Mouse (Mus musculus) stomach, embryonic 15.5 days (tissue): ENCODE measurements around the gene Limch1. TPM values are rescaled to one million over a fixed set of nuclear protein-coding genes. Genes with fewer than 3 reads are reported as not detected.

Experiments
- ATAC-seq: fragments of 200-750 bp; cut with Nextera tagmentation; 2 replicates; pipeline ENCODE4 v1.8.0; 2017; ENCODE audit warnings: low read depth, moderate number of reproducible peaks, moderate TSS enrichment; ENCODE audit not compliant: insufficient read depth, low FRiP score
- H3K27ac ChIP-seq: fragments of 300-500 bp; sonication (generic); 2 replicates; pipeline ENCODE4 v1.5.1; 2015; ENCODE audit warnings: mild to moderate bottlenecking, inconsistent platforms
- H3K27me3 ChIP-seq: fragments of 300-500 bp; sonication (generic); replicated peaks from 2 replicates; pipeline ENCODE4 v1.6.1; 2015; ENCODE audit warnings: inconsistent platforms
- H3K36me3 ChIP-seq: fragments of 300-500 bp; sonication (generic); 2 replicates; pipeline ENCODE4 v1.6.1; 2015; ENCODE audit warnings: inconsistent platforms
- H3K4me1 ChIP-seq: fragments of 300-500 bp; sonication (generic); 2 replicates; pipeline ENCODE4 v1.6.1; 2015; ENCODE audit warnings: inconsistent platforms
- H3K4me2 ChIP-seq: fragments of 300-500 bp; sonication (generic); 2 replicates; pipeline ENCODE4 v1.6.1; 2015; ENCODE audit warnings: mild to moderate bottlenecking, inconsistent platforms
- H3K4me3 ChIP-seq: fragments of 300-500 bp; sonication (generic); replicated peaks from 2 replicates; pipeline ENCODE4 v1.5.1; 2015; ENCODE audit warnings: inconsistent platforms
- H3K9ac ChIP-seq: fragments of 300-500 bp; sonication (generic); 2 replicates; pipeline ENCODE4 v1.6.1; 2015; ENCODE audit warnings: inconsistent platforms
- H3K9me3 ChIP-seq: fragments of 300-500 bp; sonication (generic); 2 replicates; pipeline ENCODE4 v1.6.1; 2016; ENCODE audit warnings: inconsistent platforms
- WGBS: fragments of 180-500 bp; shearing (Covaris S2); methylation state at CpG from one replicate; pipeline ENCODE4 v1.1.7; 2015; 5-methylcytosine and 5-hydroxymethylcytosine counted together
- polyA plus RNA-seq: library from polyadenylated mRNA; unstranded; fragments of >200 nt; fragmentation: Nextera tagmentation; extraction: Ambion mirVana; gene quantifications from 2 replicates; pipeline ENCODE4 v1.2.1, GENCODE M21; 2015

The Limch1 gene
- polyA plus RNA-seq, 1 experiment from 2014 or later = 10.8 TPM

DNA sequence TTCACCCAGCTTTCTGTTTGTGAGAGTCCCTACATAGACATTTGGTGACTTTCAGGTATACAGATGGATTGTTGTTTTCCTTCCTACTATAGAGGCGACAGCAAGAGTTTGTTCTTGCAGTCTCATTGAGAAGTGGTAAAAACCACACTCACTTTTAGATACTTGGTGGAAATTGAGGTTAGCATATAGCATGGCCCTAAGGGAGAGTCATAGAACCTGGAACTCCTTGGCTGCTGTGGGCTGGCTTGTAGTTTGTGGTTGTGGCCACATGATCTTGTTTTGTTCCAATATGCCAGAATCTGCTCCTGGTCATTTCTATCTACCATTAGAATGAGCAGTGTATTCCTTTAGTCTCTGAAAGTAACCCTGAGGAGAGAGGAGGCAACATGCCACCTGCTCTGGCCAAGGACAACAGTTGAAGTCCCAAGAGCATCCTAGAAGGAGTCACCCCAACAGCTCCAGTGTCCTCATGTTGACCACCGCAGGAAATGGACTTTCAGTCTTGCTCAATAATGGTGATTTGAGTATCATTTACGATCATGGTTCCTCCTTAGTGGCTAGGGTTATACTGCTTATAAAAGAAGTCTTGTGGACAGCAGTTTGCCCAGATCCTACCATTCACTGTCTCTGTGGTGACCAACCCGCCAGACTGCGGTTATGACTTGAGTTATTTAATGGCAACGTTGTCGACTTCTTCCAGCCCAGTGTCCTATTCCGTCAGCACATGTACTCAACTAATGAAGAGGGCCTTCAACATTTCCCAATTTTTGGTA is 71.7 kb downstream of the Limch1 start:
- Histone ChIP-seq H3K9me3 (no peaks in the 10 kb centered on the region), H3K27ac (no peak overlapping the region), H3K27me3 (no peaks in the 10 kb centered on the region), H3K9ac (no peak overlapping the region), H3K4me1 (no peaks in the 10 kb centered on the region), H3K4me3 (no peak overlapping the region), H3K36me3 (no peaks in the 10 kb centered on the region), H3K4me2 (no peak overlapping the region)
- no peak for ATAC-seq
- WGBS = 92% methylated on average over 8 of the region's 8 CpGs

DNA sequence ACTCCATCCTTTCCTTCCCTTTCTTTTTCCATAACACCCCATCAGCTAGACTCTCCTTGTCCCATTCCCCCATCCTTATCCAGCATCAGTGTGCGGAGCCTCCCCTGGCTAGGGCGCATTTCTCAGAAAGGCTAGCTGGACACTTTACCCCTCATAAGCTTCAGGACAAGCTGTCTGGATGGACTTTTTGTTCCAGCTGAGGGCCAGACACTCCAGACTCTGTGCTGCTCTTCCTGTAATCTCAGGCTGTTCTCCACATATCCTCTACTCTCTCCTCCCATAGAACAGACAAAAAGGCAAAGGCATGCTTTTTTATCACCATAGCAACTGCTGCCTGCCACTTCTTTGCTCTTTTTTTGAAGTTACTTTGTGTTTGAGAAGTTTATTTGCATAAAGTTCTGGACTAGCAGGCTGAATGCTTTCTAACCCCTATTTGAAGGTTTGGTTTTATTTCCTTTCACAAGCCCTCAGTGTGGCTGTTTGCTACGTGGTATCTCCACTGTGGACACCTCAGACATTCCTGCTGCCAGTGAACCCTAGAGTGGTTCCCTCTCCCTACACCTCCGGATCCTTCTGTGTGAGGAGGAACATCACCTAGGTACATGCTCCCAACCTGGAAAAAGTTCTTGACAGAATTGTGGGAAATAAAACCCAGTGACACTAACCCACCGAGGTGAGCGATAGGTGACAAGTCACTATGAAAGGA is 77.0 kb downstream of the Limch1 start:
- Histone ChIP-seq H3K4me1 (no peaks in the 10 kb centered on the region), H3K4me2 (no peak overlapping the region), H3K27ac (no peak overlapping the region), H3K4me3 (no peak overlapping the region), H3K36me3 (no peaks in the 10 kb centered on the region), H3K9me3 (no peaks in the 10 kb centered on the region), H3K27me3 (no peaks in the 10 kb centered on the region), H3K9ac (no peak overlapping the region)
- ATAC-seq = no peak
- 89% methylated on average over 6 of the region's 6 CpGs for WGBS

DNA sequence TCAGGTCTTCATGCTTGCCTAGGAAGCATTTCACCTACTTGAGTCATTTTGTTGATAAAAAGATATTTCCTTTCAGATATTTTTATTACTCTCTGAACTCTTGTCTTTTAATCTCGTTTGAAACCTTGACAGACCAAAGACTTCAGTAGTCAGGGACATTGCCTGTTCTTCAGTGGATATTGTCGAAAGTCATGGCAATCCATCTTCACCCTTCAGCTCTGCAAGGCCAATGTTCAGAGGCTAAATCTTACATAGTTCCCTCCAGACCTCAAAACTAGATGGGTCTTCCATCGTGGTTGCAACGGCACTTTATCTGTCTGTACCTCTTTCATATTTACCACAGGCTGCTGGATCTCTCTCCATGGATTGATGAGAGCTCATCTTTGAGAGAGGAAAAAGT is 80.0 kb downstream of the Limch1 start:
- 78% methylated on average over 4 of the region's 4 CpGs for WGBS
- H3K4me2 ChIP-seq = no peak overlapping the region
- H3K27ac ChIP-seq = no peak overlapping the region
- no peaks in the 10 kb centered on the region for H3K36me3 ChIP-seq
- no peak for ATAC-seq
- no peaks in the 10 kb centered on the region for H3K4me1 ChIP-seq
- H3K27me3 ChIP-seq = no peaks in the 10 kb centered on the region
- no peak overlapping the region for H3K4me3 ChIP-seq
- H3K9me3 ChIP-seq = no peaks in the 10 kb centered on the region
- no peak overlapping the region for H3K9ac ChIP-seq

DNA sequence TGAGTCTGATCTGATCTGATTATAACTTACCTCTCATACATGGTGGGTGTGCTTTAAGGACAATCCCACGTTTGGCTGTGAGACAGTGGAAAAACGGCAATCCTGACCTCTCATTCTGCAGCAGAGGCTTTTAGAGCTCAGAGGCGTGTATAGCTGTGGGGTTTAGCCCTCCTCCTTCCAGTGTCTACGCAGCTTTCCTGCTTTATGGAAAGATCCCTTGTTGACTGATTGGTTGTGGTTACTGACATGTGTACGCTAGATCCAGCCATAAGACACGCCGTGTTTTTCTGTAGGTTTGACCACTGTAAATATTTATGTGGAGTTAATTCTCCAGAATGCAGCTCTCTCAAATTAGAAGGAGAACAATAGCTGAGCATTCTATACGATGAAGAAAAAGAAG is 81.2 kb downstream of the Limch1 start:
- no peaks in the 10 kb centered on the region for H3K9me3 ChIP-seq
- no peaks in the 10 kb centered on the region for H3K4me1 ChIP-seq
- H3K27ac ChIP-seq = no peak overlapping the region
- H3K4me2 ChIP-seq = no peak overlapping the region
- H3K9ac ChIP-seq = no peak overlapping the region
- H3K36me3 ChIP-seq = no peaks in the 10 kb centered on the region
- no peak for ATAC-seq
- 36% methylated on average over 8 of the region's 8 CpGs for WGBS
- H3K27me3 ChIP-seq = no peaks in the 10 kb centered on the region
- H3K4me3 ChIP-seq = no peak overlapping the region

DNA sequence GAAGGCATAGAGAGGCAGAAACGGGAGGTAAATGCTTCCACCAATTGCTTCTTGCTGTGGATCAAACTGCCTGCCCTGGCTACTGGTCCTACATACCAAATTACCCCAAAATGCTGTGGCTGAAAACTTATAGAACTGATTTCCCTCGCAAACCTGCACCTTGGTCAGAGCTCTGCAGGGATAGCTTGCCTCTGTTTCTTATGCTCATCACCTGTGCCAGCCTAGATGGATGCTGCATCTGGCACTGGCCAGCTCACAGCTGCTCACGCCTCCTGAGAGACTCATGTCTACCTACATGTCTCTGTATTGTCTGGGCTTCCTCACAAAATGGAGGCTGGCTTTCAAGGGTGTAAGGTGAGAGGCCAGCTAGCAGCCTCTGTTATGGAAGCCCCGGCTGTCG is 83.9 kb downstream of the Limch1 start:
- no peak overlapping the region for H3K27ac ChIP-seq
- 80% methylated on average over 5 of the region's 5 CpGs for WGBS
- H3K36me3 ChIP-seq = no peaks in the 10 kb centered on the region
- no peak overlapping the region for H3K4me2 ChIP-seq
- no peak for ATAC-seq
- H3K9ac ChIP-seq = no peak overlapping the region
- no peaks in the 10 kb centered on the region for H3K9me3 ChIP-seq
- no peak overlapping the region for H3K4me3 ChIP-seq
- no peaks in the 10 kb centered on the region for H3K4me1 ChIP-seq
- H3K27me3 ChIP-seq = no peaks in the 10 kb centered on the region

DNA sequence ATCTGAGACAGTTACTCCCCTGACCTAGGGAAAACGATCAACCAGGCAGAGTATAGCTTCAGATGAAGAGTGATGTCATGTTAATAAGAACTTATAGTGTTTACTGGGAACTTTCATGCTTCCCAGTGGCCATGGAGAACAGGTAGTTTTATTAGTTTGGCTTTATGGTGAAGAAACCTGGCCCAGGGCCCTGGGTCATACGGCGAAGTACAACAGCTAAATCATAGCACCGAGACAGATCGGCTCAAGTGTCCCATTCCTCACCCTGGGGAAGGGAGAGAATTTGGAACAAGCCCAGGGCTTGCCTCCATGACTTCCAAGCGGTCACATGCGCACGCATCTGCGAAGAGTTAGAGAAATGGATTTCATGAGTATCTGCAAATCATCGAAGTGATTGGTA is 84.6 kb downstream of the Limch1 start:
- 90% methylated on average over 10 of the region's 10 CpGs for WGBS
- ATAC-seq = no peak

DNA sequence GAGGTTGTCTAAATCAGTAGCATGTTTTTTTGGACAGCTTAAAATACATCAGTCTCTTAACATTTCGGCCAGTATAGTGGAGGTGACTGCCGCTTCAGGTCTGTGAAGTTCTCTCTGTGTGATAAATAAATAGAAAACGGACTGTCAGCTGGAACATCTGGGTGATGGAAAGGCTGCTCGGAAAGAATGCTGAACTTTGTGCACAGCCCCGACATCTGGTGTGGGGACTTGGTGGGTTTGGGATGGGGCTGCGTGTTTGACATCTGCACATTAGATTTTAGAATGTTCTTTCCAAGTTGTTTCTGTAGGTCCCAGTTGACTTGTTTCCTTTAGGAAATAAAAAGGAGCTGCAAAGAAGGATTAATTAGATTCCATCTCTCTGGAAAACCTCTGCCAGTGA is 89.1 kb downstream of the Limch1 start:
- H3K27ac ChIP-seq = no peak overlapping the region
- H3K4me2 ChIP-seq = no peak overlapping the region
- H3K4me3 ChIP-seq = no peak overlapping the region
- no peaks in the 10 kb centered on the region for H3K27me3 ChIP-seq
- ATAC-seq = no peak
- no peaks in the 10 kb centered on the region for H3K36me3 ChIP-seq
- no peak overlapping the region for H3K9ac ChIP-seq
- WGBS = 38% methylated on average over 6 of the region's 6 CpGs
- H3K4me1 ChIP-seq = no peaks in the 10 kb centered on the region
- no peaks in the 10 kb centered on the region for H3K9me3 ChIP-seq

More for the DNA sequence above, 84.6 kb downstream of the Limch1 start:
- Histone ChIP-seq H3K36me3 (no peaks in the 10 kb centered on the region), H3K4me1 (no peaks in the 10 kb centered on the region), H3K4me2 (no peak overlapping the region), H3K9me3 (no peaks in the 10 kb centered on the region), H3K27me3 (no peaks in the 10 kb centered on the region), H3K4me3 (no peak overlapping the region), H3K27ac (no peak overlapping the region), H3K9ac (no peak overlapping the region)

DNA sequence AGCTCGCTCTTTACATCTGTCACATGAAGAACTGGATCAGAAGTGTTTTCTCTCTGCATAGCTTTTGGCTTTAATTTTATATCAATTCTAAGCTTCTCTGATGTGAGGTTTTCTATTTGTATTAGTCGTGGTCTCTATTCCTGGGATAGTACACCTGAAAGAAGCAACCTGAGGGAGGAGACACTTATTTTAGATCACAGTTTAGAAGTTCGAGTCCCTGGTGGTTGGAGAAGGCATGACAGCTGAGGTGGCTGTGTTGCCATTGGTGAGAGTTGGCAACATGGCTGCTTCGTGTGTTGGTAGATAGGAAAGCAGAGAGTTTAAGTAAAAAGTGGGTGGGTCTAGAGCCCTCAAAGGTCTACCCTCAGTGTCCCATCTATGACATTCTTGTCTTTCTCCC is 91.3 kb downstream of the Limch1 start:
- WGBS = 89% methylated on average over 4 of the region's 4 CpGs
- ATAC-seq = no peak
- Histone ChIP-seq H3K27ac (no peak overlapping the region), H3K4me1 (no peaks in the 10 kb centered on the region), H3K36me3 (no peaks in the 10 kb centered on the region), H3K4me3 (no peak overlapping the region), H3K9ac (no peak overlapping the region), H3K4me2 (no peak overlapping the region), H3K27me3 (no peaks in the 10 kb centered on the region), H3K9me3 (no peaks in the 10 kb centered on the region)

DNA sequence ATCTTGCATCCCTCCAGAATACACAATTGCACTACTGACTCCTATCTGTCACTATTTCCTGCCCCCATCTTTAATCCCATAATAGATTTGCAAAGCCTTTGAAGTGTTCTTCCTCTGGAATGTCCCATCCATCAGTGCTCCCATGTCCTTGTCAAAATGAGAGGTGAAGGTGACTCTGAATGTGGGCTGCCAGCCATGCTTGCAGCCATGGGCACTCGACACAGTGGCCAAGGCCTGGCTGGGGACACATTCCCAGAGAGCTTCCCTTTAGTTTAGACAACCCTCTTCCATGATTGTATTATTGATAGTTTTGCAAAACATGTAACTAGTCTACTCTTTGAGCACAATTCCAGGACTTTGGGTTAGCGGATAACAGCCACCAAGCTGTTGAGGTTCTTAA is 96.3 kb downstream of the Limch1 start:
- no peak for ATAC-seq
- no peak overlapping the region for H3K4me2 ChIP-seq
- H3K4me1 ChIP-seq = no peaks in the 10 kb centered on the region
- H3K36me3 ChIP-seq = no peaks in the 10 kb centered on the region
- no peak overlapping the region for H3K4me3 ChIP-seq
- no peak overlapping the region for H3K9ac ChIP-seq
- H3K27ac ChIP-seq = no peak overlapping the region
- no peaks in the 10 kb centered on the region for H3K9me3 ChIP-seq
- WGBS = 82% methylated on average over 2 of the region's 2 CpGs
- H3K27me3 ChIP-seq = no peaks in the 10 kb centered on the region

DNA sequence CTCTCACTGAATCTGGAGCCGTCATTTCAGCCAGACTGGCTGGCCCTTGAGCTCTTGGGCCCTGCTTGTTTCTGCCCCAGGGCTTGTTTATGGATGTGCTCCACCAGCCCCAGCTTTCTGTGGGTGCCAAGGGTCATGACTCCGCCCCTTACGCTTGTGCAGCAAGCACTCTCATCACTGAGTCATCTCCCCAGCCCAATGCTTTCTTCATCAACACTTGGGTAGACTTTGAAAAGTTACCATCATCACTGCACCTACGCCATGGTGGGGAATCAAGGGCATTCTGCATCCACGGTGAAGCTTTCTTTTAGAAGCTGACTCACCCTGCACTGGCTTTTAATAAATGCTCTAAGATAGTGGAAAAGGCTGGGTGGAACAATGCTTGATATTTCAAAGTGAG is 97.1 kb downstream of the Limch1 start:
- no peaks in the 10 kb centered on the region for H3K4me1 ChIP-seq
- 91% methylated on average over 5 of the region's 5 CpGs for WGBS
- no peaks in the 10 kb centered on the region for H3K36me3 ChIP-seq

DNA sequence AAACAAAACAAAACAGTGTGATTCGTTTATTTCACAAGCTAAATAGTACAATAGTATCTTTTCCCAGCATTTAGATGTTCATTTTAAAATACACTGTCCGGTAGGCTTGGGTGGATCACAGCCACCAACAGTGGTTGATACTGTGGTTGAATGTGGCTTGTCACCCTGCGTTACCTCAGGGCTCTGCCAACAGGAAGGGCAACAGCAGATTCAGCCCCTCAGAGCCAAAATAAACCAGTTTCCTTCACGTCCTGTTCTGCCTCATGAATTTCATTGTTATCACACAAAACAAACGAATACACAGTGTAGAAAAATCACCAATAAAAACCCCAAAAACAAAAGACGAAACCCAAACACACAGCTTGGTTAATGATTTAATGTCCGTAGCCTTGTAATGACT is 102.5 kb downstream of the Limch1 start:
- H3K27me3 ChIP-seq = no peaks in the 10 kb centered on the region
- no peaks in the 10 kb centered on the region for H3K9me3 ChIP-seq
- WGBS = 67% methylated on average over 7 of the region's 7 CpGs
- no peaks in the 10 kb centered on the region for H3K4me1 ChIP-seq
- H3K36me3 ChIP-seq = no peaks in the 10 kb centered on the region
- no peak overlapping the region for H3K27ac ChIP-seq
- H3K4me3 ChIP-seq = no peak overlapping the region
- H3K9ac ChIP-seq = no peak overlapping the region
- ATAC-seq = no peak
- H3K4me2 ChIP-seq = no peak overlapping the region

More for the DNA sequence above, 97.1 kb downstream of the Limch1 start:
- ATAC-seq = no peak
- Histone ChIP-seq H3K27ac (no peak overlapping the region), H3K27me3 (no peaks in the 10 kb centered on the region), H3K4me2 (no peak overlapping the region), H3K9ac (no peak overlapping the region), H3K9me3 (no peaks in the 10 kb centered on the region), H3K4me3 (no peak overlapping the region)

DNA sequence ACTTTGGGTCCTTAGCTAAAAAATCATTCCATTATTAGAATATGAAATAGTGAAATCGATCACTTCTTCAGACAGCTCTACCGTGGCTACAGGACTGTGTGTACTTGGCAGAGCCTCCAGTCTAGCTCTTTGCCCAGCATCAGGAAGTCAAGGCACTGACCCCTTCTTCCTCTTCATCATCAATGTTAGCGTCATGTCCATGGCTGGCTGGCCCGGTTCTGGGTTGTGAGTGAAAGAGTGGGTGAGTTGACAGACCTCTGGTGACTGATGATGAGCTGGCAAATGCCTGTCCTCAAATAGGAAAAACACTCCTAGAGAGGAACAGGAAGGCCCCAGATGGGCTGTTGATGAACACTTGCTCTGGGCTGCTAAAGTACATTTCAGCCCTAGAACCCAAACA is 103.5 kb downstream of the Limch1 start:
- no peak for ATAC-seq
- Histone ChIP-seq H3K4me1 (no peaks in the 10 kb centered on the region), H3K36me3 (no peaks in the 10 kb centered on the region), H3K27ac (no peak overlapping the region), H3K9me3 (no peaks in the 10 kb centered on the region), H3K9ac (no peak overlapping the region), H3K4me3 (no peak overlapping the region), H3K4me2 (no peak overlapping the region), H3K27me3 (no peaks in the 10 kb centered on the region)
- 64% methylated on average over 4 of the region's 4 CpGs for WGBS
